Mouse (Mus musculus) bone marrow, adult 2 months (tissue): Measurements from ENCODE around the gene Tmem236.

Source experiments
- CTCF ChIP-seq: fragments of 200-500 bp; IDR thresholded peaks from 2 replicates; pipeline ENCODE4 v1.5.1; 2011; ENCODE audit warnings: low read length, control low read depth; ENCODE audit not compliant: control insufficient read depth, insufficient read depth
- POLR2A ChIP-seq: fragments of 200-500 bp; IDR thresholded peaks from 2 replicates; pipeline ENCODE4 v1.6.1; 2011; ENCODE audit warnings: low read depth, mild to moderate bottlenecking, control low read depth, low read length, borderline replicate concordance; ENCODE audit not compliant: control insufficient read depth

DNA sequence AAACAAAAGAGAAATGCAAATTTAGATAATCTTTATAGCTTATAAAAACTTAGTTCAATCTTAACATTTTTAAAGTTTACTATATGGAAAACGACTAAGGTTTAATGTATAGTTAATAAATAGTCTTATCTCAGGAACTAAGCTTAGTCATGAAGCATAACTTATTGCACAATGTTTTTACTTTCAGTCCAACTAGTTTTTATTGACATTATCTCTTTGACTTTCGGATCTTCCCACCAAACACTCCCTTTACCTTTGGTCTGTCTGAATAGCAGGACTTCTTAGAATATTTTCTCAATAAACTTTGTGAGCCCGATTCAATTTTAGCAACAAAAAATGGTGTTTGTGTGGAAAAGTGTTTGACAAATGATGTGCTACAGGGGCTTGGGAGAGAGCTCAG, 42.3 kb downstream of the Tmem236 start:
- no peak for TF ChIP-seq CTCF
- no peak for TF ChIP-seq POLR2A
